Mouse (Mus musculus): ENCODE measurements around the gene Ttc29. TPM values are rescaled to one million over a fixed set of nuclear protein-coding genes. Genes with fewer than 3 reads are reported as not detected.

The Ttc29 gene
- total RNA-seq, 2 experiments from 2014 or later: not detected

- no peak for ATAC-seq (replicated peaks; ENCODE audit: poor library complexity)
Measured at GRCm38 (mm10) chr8:78419272-78419671, 206.2 kb downstream of the Ttc29 start.

- no peak for ATAC-seq (replicated peaks; ENCODE audit: poor library complexity)
Measured at GRCm38 (mm10) chr8:78420101-78420503, 207.0 kb downstream of the Ttc29 start.

- ATAC-seq (replicated peaks; ENCODE audit: poor library complexity): no peak
Measured at GRCm38 (mm10) chr8:78423937-78424336, 210.8 kb downstream of the Ttc29 start.

- no peak for ATAC-seq (replicated peaks; ENCODE audit: poor library complexity)
Measured at GRCm38 (mm10) chr8:78426455-78426854, 213.4 kb downstream of the Ttc29 start.

GRCm38 (mm10) chr8:78426875-78427768 lies 214.0 kb downstream of the Ttc29 start:
- no peak for ATAC-seq (replicated peaks; ENCODE audit: poor library complexity)

GRCm38 (mm10) chr8:78427769-78428130 lies 214.7 kb downstream of the Ttc29 start:
- ATAC-seq (replicated peaks; ENCODE audit: poor library complexity): no peak

- ATAC-seq (replicated peaks; ENCODE audit: poor library complexity): no peak
Measured at GRCm38 (mm10) chr8:78428148-78428547, 215.1 kb downstream of the Ttc29 start.

GRCm38 (mm10) chr8:78431356-78431755 lies 218.3 kb downstream of the Ttc29 start:
- 0 out of 2 replicates have a peak, but pooled peaks have one; percentile 48 for ATAC-seq (replicated peaks; ENCODE audit: poor library complexity)

- no peak for ATAC-seq (replicated peaks; ENCODE audit: poor library complexity)
Measured at GRCm38 (mm10) chr8:78432451-78432850, 219.4 kb downstream of the Ttc29 start.

GRCm38 (mm10) chr8:78433318-78433717 lies 220.2 kb downstream of the Ttc29 start:
- no peak for ATAC-seq (replicated peaks; ENCODE audit: poor library complexity)

- ATAC-seq (replicated peaks; ENCODE audit: poor library complexity): no peak
Measured at GRCm38 (mm10) chr8:78434340-78434739, 221.2 kb downstream of the Ttc29 start.

- no peak for ATAC-seq (replicated peaks; ENCODE audit: poor library complexity)
Measured at GRCm38 (mm10) chr8:78434823-78435623, 221.9 kb downstream of the Ttc29 start.

GRCm38 (mm10) chr8:78435624-78435960 lies 222.5 kb downstream of the Ttc29 start:
- ATAC-seq (replicated peaks; ENCODE audit: poor library complexity): no peak

- ATAC-seq (replicated peaks; ENCODE audit: poor library complexity): peak; percentile 36; the same call in 1 of the 2 replicates
Measured at GRCm38 (mm10) chr8:78436071-78436651, 223.1 kb downstream of the Ttc29 start, which contains the start of gene Pou4f2. Gene Pou4f2, minus strand, starts transcription at chr8:78436645.

GRCm38 (mm10) chr8:78436661-78437060 lies 223.6 kb downstream of the Ttc29 start:
- ATAC-seq (replicated peaks; ENCODE audit: poor library complexity): no peak

- ATAC-seq (replicated peaks; ENCODE audit: poor library complexity): no peak
Measured at GRCm38 (mm10) chr8:78437140-78438045, 224.3 kb downstream of the Ttc29 start.

GRCm38 (mm10) chr8:78438121-78438520 lies 225.0 kb downstream of the Ttc29 start:
- no peak for ATAC-seq (replicated peaks; ENCODE audit: poor library complexity)

GRCm38 (mm10) chr8:78442781-78443180 lies 229.7 kb downstream of the Ttc29 start:
- no peak for ATAC-seq (replicated peaks; ENCODE audit: poor library complexity)
